Mouse (Mus musculus) kidney, adult 2 months (tissue): ENCODE measurements around the gene Olfr635. TPM values are rescaled to one million over a fixed set of nuclear protein-coding genes. Genes with fewer than 3 reads are reported as not detected.
A peak's percentile ranks its signal among the peaks of the same experiment; 100 is the strongest.
"Not testable (repeated sequence)": the region's sequence is repeated elsewhere in the genome, so short reads cannot be mapped to it uniquely, and the experiment has no call there.

Source experiments
- DNase-seq: peaks from one replicate; pipeline ENCODE4 v3.0.0; 2021
- H3K27ac ChIP-seq: fragments of 200-500 bp; 2 replicates; pipeline ENCODE4 v1.5.1; 2012; ENCODE audit warnings: low read depth, low read length, control low read depth, inconsistent platforms; ENCODE audit not compliant: insufficient read depth
- H3K27me3 ChIP-seq: fragments of 200-500 bp; replicated peaks from 2 replicates; pipeline ENCODE4 v1.6.1; 2012; ENCODE audit warnings: mild to moderate bottlenecking, moderate library complexity, low read length, inconsistent platforms; ENCODE audit not compliant: control insufficient read depth, insufficient read depth
- H3K36me3 ChIP-seq: fragments of 200-500 bp; 2 replicates; pipeline ENCODE4 v1.6.1; 2012; ENCODE audit warnings: mild to moderate bottlenecking, moderate library complexity, low read length, inconsistent platforms; ENCODE audit not compliant: control insufficient read depth, insufficient read depth
- H3K4me1 ChIP-seq: fragments of 200-500 bp; 2 replicates; pipeline ENCODE4 v1.6.1; 2011; ENCODE audit warnings: low read length; ENCODE audit not compliant: control insufficient read depth, insufficient read depth
- H3K4me3 ChIP-seq: fragments of 200-500 bp; 2 replicates; pipeline ENCODE4 v1.5.1; 2011; ENCODE audit warnings: mild to moderate bottlenecking, low read depth, low read length, control low read depth; ENCODE audit not compliant: insufficient read depth
- CTCF ChIP-seq: fragments of 200-500 bp; conservative IDR thresholded peaks from 2 replicates; pipeline ENCODE4 v1.5.1; 2011; ENCODE audit warnings: low read depth, mild to moderate bottlenecking, control low read depth, low read length, moderate library complexity, mixed read lengths; ENCODE audit not compliant: insufficient read depth, insufficient read length
- POLR2A ChIP-seq: fragments of 200-500 bp; IDR thresholded peaks from one replicate; pipeline ENCODE4 v1.6.1; 2011; ENCODE audit warnings: low read depth, low read length, control low read depth
- WGBS: fragments of 180-500 bp; shearing (Covaris S2); methylation state at CpG from one replicate; pipeline ENCODE4 v1.1.7; 2018; 5-methylcytosine and 5-hydroxymethylcytosine counted together
- polyA plus RNA-seq: library from polyadenylated mRNA; depleted of rRNA; stranded (reverse); fragments of >200 nt; gene quantifications from 2 replicates; pipeline ENCODE4 v1.2.3, GENCODE M21; 2012; rRNA removed

Gene Olfr635
- polyA plus RNA-seq: not detected in 2 replicates

DNA sequence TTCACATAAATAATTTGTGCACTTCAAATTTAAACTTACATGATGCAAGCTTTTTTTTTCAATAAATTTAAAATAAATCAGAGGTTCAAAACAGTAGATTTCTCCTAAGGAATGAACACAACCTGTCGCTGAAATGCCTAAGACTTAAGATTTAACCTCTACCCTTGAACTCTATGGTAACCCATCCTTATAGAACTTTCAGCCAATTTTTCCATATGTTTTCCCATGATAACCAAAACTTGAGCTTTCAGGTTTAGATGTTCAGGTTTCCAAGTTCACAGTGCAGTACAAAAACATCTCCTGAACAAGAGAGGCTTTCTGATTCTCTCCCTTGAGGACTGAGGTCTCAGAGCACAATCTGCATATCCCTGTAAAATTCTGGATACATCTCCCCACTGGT lies at the start of gene Olfr635:
Gene Olfr635 (plus strand): TSS at position 301 of the 400 bp plus-strand sequence.
- H3K4me3 ChIP-seq: no peak within 1 kb of the TSS
- H3K4me1 ChIP-seq: no peaks in the 10 kb centered on the region
- TF ChIP-seq CTCF: no peak
- TF ChIP-seq POLR2A: no peak
- 73% methylated on average over 1 of the region's 1 CpGs for WGBS
- no peak for DNase-seq
- no peak within 1 kb of the TSS for H3K27ac ChIP-seq
- H3K27me3 ChIP-seq: no peaks in the 10 kb centered on the region
- H3K36me3 ChIP-seq: no peaks in the 10 kb centered on the region

DNA sequence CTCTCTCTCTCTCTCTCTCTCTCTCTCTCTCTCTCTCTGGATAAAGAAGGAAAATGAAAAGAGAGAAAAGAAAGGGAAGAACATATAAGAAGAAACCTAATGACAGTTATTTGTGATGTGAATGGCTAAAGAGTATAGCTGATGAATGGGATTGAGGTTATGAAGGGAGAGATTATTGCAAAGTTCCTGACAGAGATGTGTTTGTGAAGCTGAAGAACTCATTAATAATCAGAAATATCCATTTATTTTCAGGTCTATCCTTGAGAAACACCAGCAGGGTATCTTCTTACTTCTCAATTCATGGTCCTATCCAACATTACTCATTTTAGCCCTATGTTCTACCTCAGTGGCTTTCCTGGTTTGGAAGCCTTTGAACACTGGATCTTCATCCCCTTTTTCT lies 42.4 kb upstream of the Olfr635 start, which contains the start of gene Olfr631:
Gene Olfr631 (plus strand): TSS at position 301 of the 400 bp plus-strand sequence.
- no peaks in the 10 kb centered on the region for H3K36me3 ChIP-seq
- no peak for TF ChIP-seq POLR2A
- TF ChIP-seq CTCF: no peak
- H3K4me3 ChIP-seq: no peak within 1 kb of the TSS
- H3K27ac ChIP-seq: no peak within 1 kb of the TSS
- H3K4me1 ChIP-seq: no peaks in the 10 kb centered on the region
- H3K27me3 ChIP-seq: no peaks in the 10 kb centered on the region
- DNase-seq: no peak

DNA sequence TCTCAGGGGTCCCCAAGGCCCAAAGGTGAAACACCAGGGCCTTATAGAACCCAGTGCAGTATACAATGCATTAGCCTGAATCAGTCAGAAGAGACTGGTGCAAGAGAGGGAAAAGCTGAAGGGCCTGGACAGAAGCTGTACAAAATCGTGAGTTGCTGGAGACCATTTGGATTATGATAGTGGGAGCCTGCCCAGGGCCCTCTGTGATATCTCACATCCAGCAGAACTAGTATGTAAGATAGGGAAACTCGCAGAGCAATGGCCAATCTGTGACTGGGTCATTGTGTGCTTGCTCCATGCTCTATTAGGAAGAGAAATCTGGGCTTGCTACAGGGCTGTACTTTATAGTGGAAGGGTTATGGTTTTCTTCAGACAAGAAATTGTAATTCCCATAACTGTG lies 36.7 kb upstream of the Olfr635 start, which contains the start of gene Olfr632:
Gene Olfr632 (plus strand): TSS at position 84 of the 400 bp plus-strand sequence.
- Histone ChIP-seq H3K4me1 (no peaks in the 10 kb centered on the region), H3K4me3 (no peak within 1 kb of the TSS), H3K36me3 (no peaks in the 10 kb centered on the region), H3K27me3 (no peaks in the 10 kb centered on the region), H3K27ac (no peak within 1 kb of the TSS)
- TF ChIP-seq POLR2A (no peak), CTCF (no peak)
- DNase-seq: no peak
- WGBS: 69% methylated on average over 2 of the region's 2 CpGs

DNA sequence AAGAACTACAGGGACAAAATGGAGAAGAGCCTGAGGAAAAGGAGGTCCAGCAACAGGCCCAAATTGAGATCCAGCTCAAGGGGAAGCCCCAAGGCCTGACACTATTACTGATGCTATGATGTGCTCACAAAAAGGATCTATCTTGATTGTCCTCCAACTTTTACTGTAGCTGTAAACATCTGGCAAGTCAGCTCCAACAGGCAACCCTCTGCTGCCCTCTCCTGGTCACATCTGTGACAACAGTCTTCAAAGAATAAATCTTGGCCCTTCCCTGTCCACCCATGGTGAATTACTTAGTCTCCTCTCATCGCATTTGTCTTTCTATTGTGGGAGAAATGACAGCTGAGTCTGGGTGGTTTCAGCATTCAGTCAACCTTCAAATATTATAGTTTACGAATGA lies 28.2 kb upstream of the Olfr635 start:
- WGBS: 23% methylated on average over 2 of the region's 2 CpGs
- H3K36me3 ChIP-seq: no peaks in the 10 kb centered on the region
- peak; percentile 21 for DNase-seq
- no peak overlapping the region for H3K4me3 ChIP-seq
- H3K4me1 ChIP-seq: no peaks in the 10 kb centered on the region
- H3K27me3 ChIP-seq: no peaks in the 10 kb centered on the region
- no peak overlapping the region for H3K27ac ChIP-seq
- TF ChIP-seq POLR2A (no peak), CTCF (peak; percentile 70)

DNA sequence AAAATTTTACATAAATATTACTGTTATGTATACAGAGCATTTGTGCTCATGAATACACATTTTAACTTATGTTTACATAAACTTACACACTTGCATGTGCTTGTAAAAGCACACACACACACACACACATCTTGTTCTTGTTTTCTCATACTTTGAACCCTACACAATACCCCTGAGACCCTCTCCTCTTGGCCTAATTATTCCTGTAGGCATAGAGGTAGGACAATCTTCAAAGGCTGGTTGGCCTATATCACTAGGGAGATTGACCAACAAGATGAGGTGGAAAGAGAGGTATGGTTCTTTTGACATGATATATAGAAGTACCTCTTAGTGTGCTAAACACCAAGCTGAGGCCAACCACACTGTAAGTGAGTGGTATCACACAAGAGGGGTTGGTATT lies 26.8 kb upstream of the Olfr635 start, which contains the start of gene Olfr633:
Gene Olfr633 (plus strand): TSS at position 301 of the 400 bp plus-strand sequence.
- TF ChIP-seq POLR2A (no peak), CTCF (no peak)
- no peak for DNase-seq
- Histone ChIP-seq H3K27ac (no peak within 1 kb of the TSS), H3K27me3 (no peaks in the 10 kb centered on the region), H3K4me3 (no peak within 1 kb of the TSS), H3K36me3 (no peaks in the 10 kb centered on the region), H3K4me1 (no peaks in the 10 kb centered on the region)

DNA sequence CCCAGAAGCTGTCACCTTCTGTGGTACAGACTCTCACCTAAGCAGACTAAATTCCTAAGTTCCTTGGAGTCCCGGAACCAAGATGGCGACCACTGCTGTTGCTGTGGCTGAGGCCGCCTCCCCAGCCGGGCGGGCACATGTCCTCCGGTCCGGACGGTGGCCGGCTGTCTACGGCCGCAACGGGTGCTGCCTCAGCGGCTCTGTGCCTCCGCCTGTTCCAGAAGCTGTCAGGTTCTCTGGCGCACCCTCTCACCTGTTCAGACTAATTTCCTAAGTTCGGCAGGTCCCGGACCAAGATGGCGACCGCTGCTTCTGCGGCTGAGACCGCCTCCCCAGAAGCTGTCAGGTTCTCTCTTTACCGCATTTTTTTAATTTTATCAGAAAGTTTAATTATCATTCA lies 4.1 kb upstream of the Olfr635 start:
- H3K4me1 ChIP-seq, H3K4me3 ChIP-seq, H3K27me3 ChIP-seq, H3K36me3 ChIP-seq, H3K27ac ChIP-seq, DNase-seq: not testable (repeated sequence)
- WGBS: 90% methylated on average over 22 of the region's 22 CpGs

DNA sequence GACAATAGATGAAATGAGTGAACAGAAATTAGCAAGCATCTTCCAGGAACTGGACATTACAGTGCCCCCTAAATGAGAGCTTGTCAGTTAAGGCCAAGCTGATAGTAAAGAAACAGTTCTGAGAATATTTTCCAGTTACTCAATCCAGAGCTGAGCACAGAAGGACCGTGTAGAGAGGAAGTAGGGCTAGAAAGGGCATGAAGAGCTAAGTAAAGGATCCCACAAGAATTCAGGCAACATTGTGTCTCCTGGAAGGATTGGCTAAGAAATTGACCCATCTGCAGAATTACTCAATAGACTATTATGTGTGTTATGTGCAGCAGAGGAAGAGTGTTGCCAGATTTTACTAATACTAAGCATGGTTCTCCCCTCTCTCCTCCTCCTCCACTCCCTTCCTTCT lies 830 bp downstream of the Olfr635 start:
- Histone ChIP-seq H3K36me3 (no peaks in the 10 kb centered on the region), H3K4me3 (no peak overlapping the region), H3K27ac (no peak overlapping the region), H3K27me3 (no peaks in the 10 kb centered on the region), H3K4me1 (no peaks in the 10 kb centered on the region)
- TF ChIP-seq POLR2A (no peak), CTCF (no peak)
- DNase-seq: no peak
- WGBS: 40% methylated on average over 1 of the region's 1 CpGs

DNA sequence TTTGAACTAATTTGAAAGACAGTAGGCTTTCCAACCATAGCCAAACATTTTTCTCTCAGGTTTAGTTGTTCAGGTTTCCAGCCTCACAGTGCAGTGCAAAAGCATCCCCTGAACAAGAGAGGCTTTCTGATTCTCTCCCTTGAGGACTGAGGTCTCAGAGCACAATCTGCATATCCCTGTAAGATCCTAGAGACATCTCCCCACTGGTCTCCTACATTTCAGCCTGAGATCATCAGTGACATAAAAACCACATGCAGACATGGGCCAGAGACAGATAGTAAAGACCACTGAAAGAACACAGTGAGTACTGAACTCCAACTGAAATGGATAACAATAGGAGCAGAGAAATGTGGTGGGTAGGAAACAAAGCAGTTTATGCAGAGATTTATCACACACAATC lies 27.5 kb downstream of the Olfr635 start, which contains the start of gene Olfr638:
Gene Olfr638 (plus strand): TSS at position 301 of the 400 bp plus-strand sequence.
- DNase-seq: no peak

More for the DNA sequence above, 27.5 kb downstream of the Olfr635 start, which contains the start of gene Olfr638:
- no peaks in the 10 kb centered on the region for H3K36me3 ChIP-seq
- H3K27me3 ChIP-seq: no peaks in the 10 kb centered on the region
- no peak for TF ChIP-seq CTCF
- no peak for TF ChIP-seq POLR2A
- no peak within 1 kb of the TSS for H3K4me3 ChIP-seq
- no peak within 1 kb of the TSS for H3K27ac ChIP-seq
- H3K4me1 ChIP-seq: no peaks in the 10 kb centered on the region
